Mouse (Mus musculus): ENCODE results near the gene Hoxb8.

The Hoxb8 gene

GRCm38 (mm10) chr11:96281855-96282570 is at the start of gene Hoxb8:
Gene Hoxb8, plus strand, starts transcription at chr11:96281905.
- DNase-seq (ENCODE audit: low spot score in 2 of 2), result no peak

GRCm38 (mm10) chr11:96234906-96235305 is 46.8 kb upstream of the Hoxb8 start:
- DNase-seq (ENCODE audit: low spot score in 2 of 2), result peak; percentile 25 to 37

DNA sequence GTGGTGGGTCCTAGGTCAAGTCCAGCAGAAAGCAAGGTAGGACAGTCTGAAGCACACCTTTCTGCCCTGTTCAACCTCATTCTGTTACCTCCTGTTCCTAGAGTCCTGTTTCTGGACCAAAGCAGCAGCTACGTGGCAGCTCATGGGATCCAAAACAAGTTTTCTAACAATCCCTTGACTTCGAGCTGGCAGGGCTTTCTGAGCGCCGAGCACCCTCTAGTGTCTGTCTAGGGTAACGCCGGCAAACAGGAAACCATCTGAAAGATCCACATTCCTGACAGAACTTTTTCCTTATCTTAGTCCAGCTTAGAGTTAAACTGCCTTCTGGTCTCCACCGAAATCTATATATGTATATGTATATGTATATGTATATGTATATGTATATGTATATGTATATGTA is 41.5 kb upstream of the Hoxb8 start:
- DNase-seq (ENCODE audit: low spot score in 2 of 2), result peak; percentile 38 to 66

- DNase-seq (ENCODE audit: low spot score in 2 of 2), result no peak
Measured at GRCm38 (mm10) chr11:96250901-96251300, 30.8 kb upstream of the Hoxb8 start.

DNA sequence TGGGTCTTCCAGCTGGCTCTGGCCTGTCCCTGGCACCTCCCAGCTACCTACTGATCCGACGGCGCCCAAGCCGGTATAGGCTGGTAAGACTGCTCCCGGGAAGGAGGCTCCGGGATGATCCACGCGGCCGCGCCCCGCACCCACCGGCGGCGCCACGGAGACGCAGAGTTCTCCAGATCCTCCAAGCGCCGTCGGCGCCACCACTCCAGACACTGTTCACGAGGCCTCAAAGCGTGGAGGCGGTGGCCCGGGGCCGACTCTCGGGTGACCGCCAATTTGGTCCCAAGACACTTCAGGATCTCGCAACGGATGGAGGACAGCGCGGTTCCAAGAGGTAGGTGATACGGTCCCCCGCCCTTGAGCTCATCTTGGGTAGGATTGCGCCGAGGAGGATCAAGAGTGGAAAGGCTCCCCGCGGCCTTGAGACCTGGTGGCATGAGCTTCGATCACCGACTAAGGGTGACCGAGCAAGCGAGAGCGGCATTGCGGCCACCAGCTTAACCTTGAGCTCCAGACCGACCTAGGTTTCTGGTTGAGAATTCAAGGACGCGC is 30.1 kb upstream of the Hoxb8 start:
- DNase-seq (ENCODE audit: low spot score in 2 of 2), result no peak

- DNase-seq (ENCODE audit: low spot score in 2 of 2), result no peak
Measured at GRCm38 (mm10) chr11:96252541-96253120, 29.1 kb upstream of the Hoxb8 start.

DNA sequence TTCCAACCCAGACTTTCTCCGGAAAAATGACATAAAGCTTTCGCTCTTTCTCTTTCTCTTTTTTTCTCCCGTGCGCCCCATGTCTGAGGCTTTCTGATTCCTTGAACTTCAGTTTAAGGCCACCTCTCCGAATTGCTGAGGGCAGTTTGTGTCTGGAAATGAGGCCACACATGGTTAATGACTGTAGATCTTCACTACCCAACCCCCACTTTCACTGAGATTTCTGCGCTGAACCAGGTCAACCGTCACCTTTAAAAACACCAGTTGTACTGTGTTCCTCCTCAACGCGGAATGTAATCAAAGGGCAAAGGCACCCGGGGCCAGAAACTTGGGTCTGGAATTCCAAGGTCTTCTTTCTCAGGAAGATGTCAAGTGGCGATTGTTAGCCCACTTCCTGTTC is 27.5 kb upstream of the Hoxb8 start:
- no peak for DNase-seq (ENCODE audit: low spot score in 2 of 2)

DNA sequence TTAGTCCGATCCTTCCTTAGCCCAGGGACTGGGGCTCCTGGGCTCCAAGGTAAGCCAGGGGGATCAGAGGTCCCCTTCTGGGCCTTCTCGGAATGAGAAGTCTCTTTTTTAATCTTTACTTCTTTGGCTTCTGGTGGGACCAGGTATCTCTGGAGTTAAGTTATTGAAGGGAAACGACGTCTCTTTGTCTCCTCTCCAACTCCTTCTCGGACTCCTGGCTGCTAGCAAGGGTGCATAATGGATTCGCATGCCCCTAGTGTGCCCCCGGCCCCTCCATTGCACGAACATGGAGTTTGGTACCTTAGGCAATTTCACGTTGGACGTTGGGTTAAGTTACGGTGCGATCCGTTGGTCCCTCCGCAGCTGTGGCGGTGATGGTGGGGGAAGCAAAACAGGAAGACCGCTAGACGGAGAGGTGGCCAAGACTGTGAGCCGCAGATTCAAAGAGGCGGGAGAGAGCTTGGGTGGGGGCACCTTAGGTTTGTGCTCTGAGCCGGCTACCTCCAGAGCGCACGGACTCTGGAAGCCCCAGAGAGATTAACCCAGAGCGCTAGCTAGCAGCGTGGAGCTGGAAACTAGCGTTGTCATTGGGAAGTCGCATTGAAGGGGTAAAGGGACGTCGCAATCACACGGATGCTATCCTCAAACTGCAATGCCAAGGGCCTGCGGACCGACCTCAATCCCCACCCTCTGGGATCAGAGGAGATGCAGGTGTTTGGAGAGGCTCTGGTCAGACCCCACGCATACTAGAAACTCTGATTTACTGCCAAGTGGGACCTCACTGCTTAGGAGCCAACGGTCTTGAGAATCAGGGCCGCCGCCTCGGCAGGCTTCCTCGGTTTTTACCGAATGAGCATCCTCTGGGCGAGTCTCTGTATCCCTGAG is 26.4 kb upstream of the Hoxb8 start:
- DNase-seq (ENCODE audit: low spot score in 2 of 2), result no peak

DNA sequence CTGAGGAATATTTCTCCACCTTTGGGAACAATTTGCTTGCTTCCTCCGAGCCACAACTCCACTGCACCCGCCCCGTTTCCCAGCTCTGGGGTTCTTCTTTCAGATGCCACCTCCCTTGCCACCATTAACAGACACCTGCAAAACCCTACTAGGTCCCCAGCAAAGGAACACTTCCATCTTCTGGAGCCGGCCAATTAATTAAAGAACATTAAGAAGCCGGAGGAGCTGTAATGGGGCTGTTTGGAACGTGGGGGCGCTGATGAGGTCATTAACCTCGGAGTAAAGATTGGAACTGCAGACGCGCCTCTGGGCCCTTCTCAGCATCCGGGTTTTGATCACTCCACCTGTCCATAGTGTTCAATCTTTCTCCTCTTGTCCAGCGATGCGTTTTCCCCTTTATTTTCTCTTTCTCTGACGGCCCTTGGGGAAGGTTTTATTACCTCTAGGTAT is 25.7 kb upstream of the Hoxb8 start:
- no peak for DNase-seq (ENCODE audit: low spot score in 2 of 2)

DNA sequence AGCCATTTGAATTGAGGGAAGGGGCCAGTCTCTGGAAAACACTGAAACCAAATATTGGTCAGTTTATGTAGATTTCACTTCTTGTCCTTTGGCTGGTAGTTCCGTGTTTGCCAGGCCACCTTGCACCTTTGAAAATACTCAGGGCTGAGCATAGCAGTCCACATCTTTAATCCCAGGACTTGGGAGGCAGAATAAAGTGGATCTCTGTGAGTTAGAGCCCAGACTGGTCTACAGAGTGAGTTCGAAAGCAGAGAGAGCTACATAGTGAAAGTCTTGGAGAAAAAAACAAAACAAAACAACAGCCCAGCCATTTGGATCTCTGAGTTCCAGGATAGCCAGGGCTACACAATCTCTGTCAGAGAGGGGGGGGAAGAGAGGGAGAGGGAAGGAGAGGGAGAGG is 24.6 kb upstream of the Hoxb8 start:
- no peak for DNase-seq (ENCODE audit: low spot score in 2 of 2)

GRCm38 (mm10) chr11:96259038-96259437 is 22.7 kb upstream of the Hoxb8 start:
- no peak for DNase-seq (ENCODE audit: low spot score in 2 of 2)

DNA sequence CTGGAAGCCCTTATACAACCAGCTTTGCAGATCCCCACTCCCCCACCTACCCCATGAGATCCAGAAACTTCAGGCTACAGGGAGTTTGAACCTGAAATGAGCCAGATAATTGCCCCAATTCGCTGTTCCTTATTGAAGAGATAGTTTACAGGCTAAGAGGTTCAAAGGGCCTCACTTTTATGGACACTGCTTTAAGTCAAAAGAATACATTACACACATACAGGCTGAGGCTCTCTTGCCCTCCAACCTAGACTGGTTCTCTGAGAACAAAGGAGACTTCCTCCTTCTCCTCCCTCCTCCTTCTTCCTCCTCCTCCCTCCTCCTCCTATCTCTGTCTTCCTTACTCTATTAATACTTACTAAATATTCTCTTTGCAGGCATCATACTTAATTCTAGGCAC is 22.2 kb upstream of the Hoxb8 start:
- DNase-seq (ENCODE audit: low spot score in 2 of 2), result no peak

GRCm38 (mm10) chr11:96260310-96260970 is 21.3 kb upstream of the Hoxb8 start:
- DNase-seq (ENCODE audit: low spot score in 2 of 2), result no peak

DNA sequence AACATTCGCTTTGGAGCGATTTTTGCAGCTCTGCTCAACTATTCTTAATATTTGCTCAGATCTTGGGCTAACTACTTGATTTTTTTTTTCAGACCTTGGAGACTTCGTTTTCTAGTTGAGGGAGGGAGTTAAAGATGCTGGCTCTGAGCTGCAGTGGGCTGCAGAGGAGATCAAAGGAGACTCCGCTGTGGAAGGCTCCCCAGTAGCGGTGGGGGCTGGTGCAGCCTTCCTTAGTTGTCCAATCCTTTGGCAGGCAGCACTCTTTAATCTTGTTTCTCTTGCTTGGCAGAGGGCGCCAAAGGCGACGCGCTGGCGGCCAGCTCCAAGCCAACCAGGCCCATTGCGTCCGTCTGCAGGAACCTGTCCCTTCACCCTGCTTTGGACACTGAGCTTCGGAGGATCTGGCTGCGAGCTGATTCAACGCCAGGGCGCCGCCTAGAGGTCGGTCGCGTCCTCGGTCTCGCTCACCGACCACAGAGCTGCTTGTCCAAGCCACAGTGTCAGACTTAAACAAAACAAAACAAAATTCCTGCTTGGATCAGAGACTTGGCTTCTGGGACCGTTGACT is 20.3 kb upstream of the Hoxb8 start:
- DNase-seq (ENCODE audit: low spot score in 2 of 2), result no peak

- no peak for DNase-seq (ENCODE audit: low spot score in 2 of 2)
Measured at GRCm38 (mm10) chr11:96262262-96262830, 19.4 kb upstream of the Hoxb8 start.

- DNase-seq (ENCODE audit: low spot score in 2 of 2), result no peak
Measured at GRCm38 (mm10) chr11:96263636-96264389, 17.9 kb upstream of the Hoxb8 start.

DNA sequence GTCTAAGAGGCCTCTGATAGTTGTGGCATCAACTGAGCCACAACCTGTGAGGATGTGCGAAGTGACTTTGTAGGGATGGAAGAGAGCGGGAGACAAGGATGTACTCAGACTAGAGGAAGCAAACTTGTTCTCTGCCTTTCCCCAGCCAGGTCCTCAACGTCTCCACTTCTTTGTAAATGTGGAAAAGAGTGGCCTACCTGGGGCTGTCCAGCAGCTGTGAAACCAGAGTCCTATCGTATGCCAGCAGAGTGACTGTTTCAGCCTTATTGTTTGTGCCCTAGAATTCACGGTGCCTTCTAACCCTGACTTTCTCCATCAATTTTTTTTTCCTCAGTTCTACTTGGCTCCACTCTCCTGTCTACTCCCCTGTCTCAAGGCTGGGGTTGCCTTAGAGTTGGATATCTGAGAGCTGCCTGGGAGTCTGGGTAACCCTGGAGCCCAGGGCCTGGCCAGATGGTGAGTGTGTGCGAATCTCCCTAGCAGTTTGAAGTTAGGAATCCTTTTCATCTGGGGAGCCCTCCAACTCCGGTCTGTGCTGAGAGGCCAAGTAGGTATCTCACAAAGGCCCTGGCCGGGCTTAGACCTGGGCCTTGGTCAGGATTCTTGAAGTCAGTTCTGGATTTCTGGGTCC is 17.2 kb upstream of the Hoxb8 start:
- no peak for DNase-seq (ENCODE audit: low spot score in 2 of 2)

DNA sequence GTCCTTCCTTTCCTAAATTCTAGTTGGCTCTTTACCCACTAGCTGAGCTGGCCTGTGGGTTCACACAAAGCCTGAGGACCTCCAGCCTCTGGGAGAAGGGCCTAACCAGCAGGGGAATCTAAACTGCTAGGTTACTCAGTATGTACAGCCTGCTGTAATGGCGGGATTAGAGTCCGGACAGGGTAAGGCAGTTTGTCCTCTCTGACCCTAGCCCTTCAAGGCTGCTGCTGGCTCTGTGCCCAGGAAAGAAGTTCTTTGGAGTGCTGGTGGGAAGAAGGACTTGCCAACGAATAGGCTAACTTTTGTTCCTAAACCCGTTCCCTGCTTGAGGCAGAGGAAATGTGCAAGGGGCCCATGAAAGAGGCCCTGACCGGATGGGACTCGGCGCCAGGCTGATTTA is 15.8 kb upstream of the Hoxb8 start:
- DNase-seq (ENCODE audit: low spot score in 2 of 2), result no peak

DNA sequence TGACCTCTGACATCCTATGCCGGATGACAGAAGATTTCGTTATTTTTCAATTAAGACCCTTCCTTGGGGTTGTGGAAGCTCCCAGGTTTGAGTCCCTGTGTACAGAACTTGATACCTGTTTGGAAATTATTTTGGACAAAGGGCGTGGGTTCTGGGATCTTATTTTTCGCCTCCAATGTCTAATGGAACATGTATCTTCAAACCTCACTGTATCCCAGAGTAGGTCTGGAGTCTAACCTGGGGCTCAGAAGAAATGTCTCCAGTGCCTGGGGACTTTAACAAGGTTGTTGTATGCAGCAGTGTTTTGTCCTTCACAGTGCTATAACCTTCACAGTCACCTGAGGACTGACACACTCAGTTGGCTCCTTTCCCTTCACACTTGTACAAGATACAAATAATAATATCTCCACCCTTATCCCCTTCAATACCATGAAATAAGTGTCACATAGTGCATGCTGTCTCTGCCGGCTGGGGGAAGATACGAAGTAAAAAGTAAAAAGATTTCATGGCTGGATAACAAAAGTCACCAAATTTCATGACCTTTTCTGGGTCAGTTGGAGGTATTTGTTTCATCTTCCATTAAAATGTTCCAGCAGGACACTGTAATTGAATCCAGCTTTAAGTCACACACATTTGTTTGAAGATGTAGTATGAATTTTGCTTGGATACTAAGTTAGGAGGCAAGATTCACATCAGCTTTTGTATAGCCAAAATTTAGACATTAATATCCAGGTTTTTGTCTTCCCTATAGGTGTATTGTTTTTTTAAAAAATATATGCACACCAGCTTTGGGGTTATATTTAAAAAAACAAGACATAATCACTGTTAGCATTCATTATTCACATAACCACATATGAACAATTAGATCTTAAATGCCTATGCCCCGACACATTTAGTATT is 14.4 kb upstream of the Hoxb8 start:
- DNase-seq (ENCODE audit: low spot score in 2 of 2), result no peak
